Mouse (Mus musculus) midbrain, embryonic 14.5 days (tissue): ENCODE results near the gene Sh3rf3. TPM values are rescaled to one million over a fixed set of nuclear protein-coding genes. Genes with fewer than 3 reads are reported as not detected.

Experiments used
- ATAC-seq: fragments of 200-750 bp; cut with Nextera tagmentation; 2 replicates; pipeline ENCODE4 v1.8.0; 2017; ENCODE audit warnings: moderate number of reproducible peaks, moderate library complexity; ENCODE audit not compliant: low FRiP score, low TSS enrichment
- DNase-seq: peaks from one replicate; pipeline ENCODE4 v3.0.0-alpha.2; 2015
- H3K27ac ChIP-seq: fragments of 300-500 bp; sonication (generic); replicated peaks from 2 replicates; pipeline ENCODE4 v1.5.1; 2014; ENCODE audit warnings: mild to moderate bottlenecking, low read depth, low read length, moderate library complexity
- H3K27me3 ChIP-seq: fragments of 300-500 bp; sonication (generic); 2 replicates; pipeline ENCODE4 v1.6.1; 2014; ENCODE audit warnings: low read length, control low read depth, mixed read lengths; ENCODE audit not compliant: control insufficient read depth, insufficient read depth
- H3K36me3 ChIP-seq: fragments of 300-500 bp; sonication (generic); 2 replicates; pipeline ENCODE4 v1.6.1; 2014; ENCODE audit warnings: low read length, control low read depth; ENCODE audit not compliant: control insufficient read depth, insufficient read depth
- H3K4me1 ChIP-seq: fragments of 300-500 bp; sonication (generic); 2 replicates; pipeline ENCODE4 v1.6.1; 2014; ENCODE audit warnings: mild to moderate bottlenecking, antibody characterized with exemption, low read length, control low read depth; ENCODE audit not compliant: control insufficient read depth, insufficient read depth
- H3K4me2 ChIP-seq: fragments of 300-500 bp; sonication (generic); 2 replicates; pipeline ENCODE4 v1.6.1; 2014; ENCODE audit warnings: mild to moderate bottlenecking, low read length, moderate library complexity
- H3K4me3 ChIP-seq: fragments of 300-500 bp; sonication (generic); replicated peaks from 2 replicates; pipeline ENCODE4 v1.5.1; 2014; ENCODE audit warnings: low read depth, low read length
- H3K9ac ChIP-seq: fragments of 300-500 bp; sonication (generic); replicated peaks from 2 replicates; pipeline ENCODE4 v1.6.1; 2014; ENCODE audit warnings: mild to moderate bottlenecking, low read length, moderate library complexity
- H3K9me3 ChIP-seq: fragments of 300-500 bp; sonication (generic); 2 replicates; pipeline ENCODE4 v1.6.1; 2016; ENCODE audit warnings: low read length, control low read depth, mixed read lengths; ENCODE audit not compliant: control insufficient read depth
- WGBS: fragments of 180-500 bp; shearing (Covaris S2); extraction: QIAGEN DNeasy Blood & Tissue Kit; methylation state at CpG from one replicate; pipeline ENCODE4 v1.1.7; 2014; 5-methylcytosine and 5-hydroxymethylcytosine counted together
- microRNA-seq: library from miRNA; unstranded; fragments of <30 nt; microRNA quantifications from one replicate; pipeline ENCODE4, GENCODE M21; 2016
- polyA plus RNA-seq: library from polyadenylated mRNA; unstranded; fragments of >200 nt; fragmentation: Nextera tagmentation; extraction: Ambion mirVana; gene quantifications from 2 replicates; pipeline ENCODE4 v1.2.1, GENCODE M21; 2014

The Sh3rf3 gene
- polyA plus RNA-seq, 1 experiment from 2014 or later, result 2.4 TPM

DNA sequence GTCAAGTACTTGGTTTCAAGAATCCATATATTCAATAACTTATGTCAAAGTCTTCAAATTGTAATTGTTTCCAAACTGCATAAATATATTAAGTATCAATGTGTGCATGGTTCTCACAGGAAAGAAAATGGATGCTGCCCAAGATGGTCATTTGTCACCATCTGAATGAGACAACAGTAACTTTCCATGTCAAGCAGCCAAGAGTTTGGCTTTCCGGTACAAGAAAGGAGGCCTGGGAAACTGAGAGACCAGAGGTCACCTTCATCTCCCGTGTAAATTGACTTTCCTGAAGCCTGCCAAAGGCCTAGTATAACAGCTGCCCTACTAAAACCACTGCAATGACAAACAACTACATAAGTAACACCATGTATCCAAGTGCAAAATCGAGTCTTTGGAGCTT is 369.1 kb downstream of the Sh3rf3 start:
- ATAC-seq (no peak), DNase-seq (no peak)
- Histone ChIP-seq H3K4me2 (no peak overlapping the region), H3K9ac (no peak overlapping the region), H3K27me3 (no peaks in the 10 kb centered on the region), H3K9me3 (no peaks in the 10 kb centered on the region), H3K4me1 (no peaks in the 10 kb centered on the region), H3K36me3 (0 out of 2 replicates have a peak, but pooled peaks cover 10% of the 10 kb centered on the region), H3K27ac (no peak overlapping the region), H3K4me3 (no peak overlapping the region)
- WGBS, result 93% methylated on average over 3 of the region's 3 CpGs

Small RNAs within 50 kb of the gene (microRNA-seq; reads per million reads assigned to microRNA genes)
- not detected for gene Gm27672

Other genes starting within 250 kb of the Sh3rf3 start
- gene Edar, start 137.7 kb upstream of the Sh3rf3 start, polyA plus RNA-seq, result 0.09 and 0.41 TPM in 2 replicates
- not detected in 2 replicates for gene Gm17542, start 95.1 kb upstream of the Sh3rf3 start, polyA plus RNA-seq